Mouse (Mus musculus) mouse trophoblast stem cell (cell line): ENCODE measurements around the gene Fermt1.

Source experiments
- in situ Hi-C, 2 experiments: fragments of 300-500 bp; cut with MseI, MboI; formaldehyde crosslinking; loops; 2 replicates in 1 of 2; 3 replicates in 1 of 2; pipeline ENCODE4 v1.15.1; 2025

Fermt1 gene

GRCm38 (mm10) chr2:132861456-132861855 is 84.2 kb downstream of the Fermt1 start:
- in situ Hi-C loops, result no loop called here

- in situ Hi-C loops, result no loop called here
Measured at GRCm38 (mm10) chr2:132860435-132860834, 85.3 kb downstream of the Fermt1 start.

- in situ Hi-C loops, result no loop called here
Measured at GRCm38 (mm10) chr2:132856333-132856732, 89.4 kb downstream of the Fermt1 start.
